Mouse (Mus musculus): Measurements from ENCODE around the gene Stox2. TPM values are rescaled to one million over a fixed set of nuclear protein-coding genes. Genes with fewer than 3 reads are reported as not detected.

Gene Stox2
- polyA plus RNA-seq, 1 experiment from 2014 or later = 9.2 TPM

- no peak overlapping the region for H3K27ac ChIP-seq (ENCODE audit: low read length)
- H3K36me3 ChIP-seq (ENCODE audit: control insufficient read depth, insufficient read depth, low read length) = no peaks in the 10 kb centered on the region
- peaks cover 9% of the 10 kb centered on the region for H3K4me1 ChIP-seq (ENCODE audit: control insufficient read depth, insufficient read depth, low read length)
- no peak overlapping the region for H3K4me2 ChIP-seq (ENCODE audit: low read depth, low read length)
- H3K9ac ChIP-seq (ENCODE audit: low read length) = no peak overlapping the region
- H3K4me3 ChIP-seq (replicated peaks; ENCODE audit: low read length) = no peak overlapping the region
- WGBS = 76% methylated on average over 17 of the region's 17 CpGs
- no peaks in the 10 kb centered on the region for H3K27me3 ChIP-seq (ENCODE audit: control insufficient read depth, insufficient read depth, low read length)
- no peak for ATAC-seq (ENCODE audit: insufficient read depth, low FRiP score)
- no peaks in the 10 kb centered on the region for H3K9me3 ChIP-seq (replicated peaks; ENCODE audit: control insufficient read depth, low read length)
These were observed 182.9 kb downstream of the Stox2 start for GRCm38 (mm10) chr8:47263070-47263843.

- WGBS = 44% methylated on average over 12 of the region's 12 CpGs
- H3K4me2 ChIP-seq (ENCODE audit: low read depth, low read length) = no peak overlapping the region
- ATAC-seq (ENCODE audit: insufficient read depth, low FRiP score) = peak; percentile 50
These were observed 185.2 kb downstream of the Stox2 start for GRCm38 (mm10) chr8:47260751-47261474.

GRCm38 (mm10) chr8:47250832-47251231, 195.3 kb downstream of the Stox2 start:
- Histone ChIP-seq H3K4me1 (ENCODE audit: control insufficient read depth, insufficient read depth, low read length) (no peaks in the 10 kb centered on the region), H3K9me3 (replicated peaks; ENCODE audit: control insufficient read depth, low read length) (no peaks in the 10 kb centered on the region), H3K27ac (ENCODE audit: low read length) (no peak overlapping the region), H3K36me3 (ENCODE audit: control insufficient read depth, insufficient read depth, low read length) (no peaks in the 10 kb centered on the region), H3K4me2 (ENCODE audit: low read depth, low read length) (no peak overlapping the region), H3K27me3 (ENCODE audit: control insufficient read depth, insufficient read depth, low read length) (no peaks in the 10 kb centered on the region), H3K4me3 (replicated peaks; ENCODE audit: low read length) (no peak overlapping the region), H3K9ac (ENCODE audit: low read length) (no peak overlapping the region)
- 86% methylated on average over 4 of the region's 4 CpGs for WGBS
- ATAC-seq (ENCODE audit: insufficient read depth, low FRiP score) = no peak

More at GRCm38 (mm10) chr8:47260751-47261474, 185.2 kb downstream of the Stox2 start:
- Histone ChIP-seq H3K27ac (ENCODE audit: low read length) (no peak overlapping the region), H3K9me3 (replicated peaks; ENCODE audit: control insufficient read depth, low read length) (no peaks in the 10 kb centered on the region), H3K27me3 (ENCODE audit: control insufficient read depth, insufficient read depth, low read length) (no peaks in the 10 kb centered on the region), H3K4me3 (replicated peaks; ENCODE audit: low read length) (no peak overlapping the region), H3K9ac (ENCODE audit: low read length) (no peak overlapping the region), H3K36me3 (ENCODE audit: control insufficient read depth, insufficient read depth, low read length) (no peaks in the 10 kb centered on the region), H3K4me1 (ENCODE audit: control insufficient read depth, insufficient read depth, low read length) (peaks cover 5% of the 10 kb centered on the region; the same call in 1 of the 2 replicates)

GRCm38 (mm10) chr8:47245116-47245515, 201.0 kb downstream of the Stox2 start:
- H3K36me3 ChIP-seq (ENCODE audit: control insufficient read depth, insufficient read depth, low read length) = no peaks in the 10 kb centered on the region
- peaks cover 35% of the 10 kb centered on the region for H3K4me1 ChIP-seq (ENCODE audit: control insufficient read depth, insufficient read depth, low read length)
- 42% methylated on average over 4 of the region's 4 CpGs for WGBS
- no peak overlapping the region for H3K9ac ChIP-seq (ENCODE audit: low read length)
- no peak overlapping the region for H3K27ac ChIP-seq (ENCODE audit: low read length)
- no peak overlapping the region for H3K4me2 ChIP-seq (ENCODE audit: low read depth, low read length)
- H3K9me3 ChIP-seq (replicated peaks; ENCODE audit: control insufficient read depth, low read length) = no peaks in the 10 kb centered on the region
- no peaks in the 10 kb centered on the region for H3K27me3 ChIP-seq (ENCODE audit: control insufficient read depth, insufficient read depth, low read length)
- H3K4me3 ChIP-seq (replicated peaks; ENCODE audit: low read length) = no peak overlapping the region
- ATAC-seq (ENCODE audit: insufficient read depth, low FRiP score) = no peak

GRCm38 (mm10) chr8:47244202-47244601, 202.0 kb downstream of the Stox2 start:
- peaks cover 39% of the 10 kb centered on the region for H3K4me1 ChIP-seq (ENCODE audit: control insufficient read depth, insufficient read depth, low read length)
- no peak for ATAC-seq (ENCODE audit: insufficient read depth, low FRiP score)
- no peak overlapping the region for H3K4me2 ChIP-seq (ENCODE audit: low read depth, low read length)
- no peak overlapping the region for H3K27ac ChIP-seq (ENCODE audit: low read length)
- H3K27me3 ChIP-seq (ENCODE audit: control insufficient read depth, insufficient read depth, low read length) = no peaks in the 10 kb centered on the region
- H3K9me3 ChIP-seq (replicated peaks; ENCODE audit: control insufficient read depth, low read length) = no peaks in the 10 kb centered on the region
- H3K4me3 ChIP-seq (replicated peaks; ENCODE audit: low read length) = no peak overlapping the region
- H3K36me3 ChIP-seq (ENCODE audit: control insufficient read depth, insufficient read depth, low read length) = no peaks in the 10 kb centered on the region
- H3K9ac ChIP-seq (ENCODE audit: low read length) = no peak overlapping the region
- WGBS = 85% methylated on average over 15 of the region's 15 CpGs

- no peak overlapping the region for H3K9ac ChIP-seq (ENCODE audit: low read length)
- no peak overlapping the region for H3K4me3 ChIP-seq (replicated peaks; ENCODE audit: low read length)
- no peak overlapping the region for H3K4me2 ChIP-seq (ENCODE audit: low read depth, low read length)
- WGBS = 58% methylated on average over 12 of the region's 12 CpGs
- H3K9me3 ChIP-seq (replicated peaks; ENCODE audit: control insufficient read depth, low read length) = no peaks in the 10 kb centered on the region
- ATAC-seq (ENCODE audit: insufficient read depth, low FRiP score) = no peak
- no peaks in the 10 kb centered on the region for H3K36me3 ChIP-seq (ENCODE audit: control insufficient read depth, insufficient read depth, low read length)
- no peaks in the 10 kb centered on the region for H3K27me3 ChIP-seq (ENCODE audit: control insufficient read depth, insufficient read depth, low read length)
- H3K27ac ChIP-seq (ENCODE audit: low read length) = no peak overlapping the region
- H3K4me1 ChIP-seq (ENCODE audit: control insufficient read depth, insufficient read depth, low read length) = peaks cover 39% of the 10 kb centered on the region
These were observed 202.5 kb downstream of the Stox2 start for GRCm38 (mm10) chr8:47243631-47244030.

- H3K27ac ChIP-seq (ENCODE audit: low read length) = peak overlapping the region; percentile 72
- peak overlapping the region; percentile 58 for H3K4me2 ChIP-seq (ENCODE audit: low read depth, low read length)
- H3K9me3 ChIP-seq (replicated peaks; ENCODE audit: control insufficient read depth, low read length) = no peaks in the 10 kb centered on the region
- H3K36me3 ChIP-seq (ENCODE audit: control insufficient read depth, insufficient read depth, low read length) = no peaks in the 10 kb centered on the region
- peak overlapping the region; percentile 6 for H3K9ac ChIP-seq (ENCODE audit: low read length)
- peaks cover 39% of the 10 kb centered on the region for H3K4me1 ChIP-seq (ENCODE audit: control insufficient read depth, insufficient read depth, low read length)
- peak overlapping the region; percentile 31 for H3K4me3 ChIP-seq (replicated peaks; ENCODE audit: low read length)
- no peaks in the 10 kb centered on the region for H3K27me3 ChIP-seq (ENCODE audit: control insufficient read depth, insufficient read depth, low read length)
- WGBS = 32% methylated on average over 8 of the region's 8 CpGs
- 0 out of 2 replicates have a peak, but pooled peaks have one; percentile 46 for ATAC-seq (ENCODE audit: insufficient read depth, low FRiP score)
These were observed 203.0 kb downstream of the Stox2 start for GRCm38 (mm10) chr8:47243016-47243630.

GRCm38 (mm10) chr8:47242207-47243004, 203.8 kb downstream of the Stox2 start:
- H3K36me3 ChIP-seq (ENCODE audit: control insufficient read depth, insufficient read depth, low read length) = no peaks in the 10 kb centered on the region
- H3K27me3 ChIP-seq (ENCODE audit: control insufficient read depth, insufficient read depth, low read length) = no peaks in the 10 kb centered on the region
- peak overlapping the region; percentile 36 for H3K9ac ChIP-seq (ENCODE audit: low read length)
- peak overlapping the region; percentile 58 for H3K4me2 ChIP-seq (ENCODE audit: low read depth, low read length)
- peaks cover 39% of the 10 kb centered on the region for H3K4me1 ChIP-seq (ENCODE audit: control insufficient read depth, insufficient read depth, low read length)
- ATAC-seq (ENCODE audit: insufficient read depth, low FRiP score) = peak; percentile 91
- peak overlapping the region; percentile 31 for H3K4me3 ChIP-seq (replicated peaks; ENCODE audit: low read length)
- no peaks in the 10 kb centered on the region for H3K9me3 ChIP-seq (replicated peaks; ENCODE audit: control insufficient read depth, low read length)
- peak overlapping the region; percentile 72 for H3K27ac ChIP-seq (ENCODE audit: low read length)
- WGBS = 14% methylated on average over 17 of the region's 17 CpGs

Data from stomach, embryonic 16.5 days (tissue).